Mouse (Mus musculus): Measurements from ENCODE around the gene Arhgap22. TPM values are rescaled to one million over a fixed set of nuclear protein-coding genes. Genes with fewer than 3 reads are reported as not detected.

Arhgap22 gene
- polyA plus RNA-seq, 1 experiment from 2014 or later = 4.9 TPM

DNA sequence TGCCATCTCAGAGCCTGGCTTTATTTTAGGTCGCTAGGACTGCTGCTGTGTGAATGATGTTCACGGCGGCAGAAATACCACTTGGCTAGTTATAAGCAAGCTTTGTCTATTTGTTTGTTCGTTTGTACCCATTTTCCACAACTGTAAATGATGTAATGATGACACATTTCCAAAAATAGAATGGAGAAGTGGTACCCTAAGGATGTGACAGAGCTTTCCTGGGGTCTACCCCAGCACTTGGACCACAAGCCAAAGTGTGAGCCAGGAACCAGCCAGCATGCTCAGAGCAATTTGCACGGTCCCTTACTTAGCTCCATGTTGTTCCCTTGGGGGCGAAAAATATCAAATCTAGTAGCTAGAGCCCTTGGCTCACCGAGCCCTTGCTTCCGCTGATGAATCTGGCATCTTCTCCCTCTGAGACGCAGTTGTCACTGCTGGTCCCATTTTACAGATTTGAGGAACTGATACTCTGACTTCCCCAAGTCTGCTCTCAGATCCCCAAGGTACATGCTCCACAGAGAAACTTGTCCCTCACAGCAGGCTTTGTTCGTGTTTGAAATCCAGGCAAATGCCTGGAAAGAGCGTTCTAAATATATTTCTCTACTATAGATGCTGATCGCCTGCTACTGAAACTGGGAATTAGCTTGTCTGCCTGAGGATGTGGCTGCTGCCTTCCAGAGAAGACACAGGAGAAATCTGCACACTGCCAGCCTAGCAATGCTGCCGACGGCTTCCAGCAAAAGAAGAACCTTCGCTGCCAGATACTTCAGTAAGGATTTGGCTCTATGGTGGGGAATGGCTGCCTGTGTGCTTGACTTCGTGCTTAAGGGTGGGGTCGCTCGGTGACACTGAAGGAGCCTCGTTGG, 2.8 kb downstream of the Arhgap22 start:
- DNase-seq (ENCODE audit: low spot score) = no peak
- Histone ChIP-seq H3K27me3 (replicated peaks; ENCODE audit: low read depth, poor library complexity, severe bottlenecking) (peaks cover 45% of the 10 kb centered on the region), H3K4me1 (peaks cover 17% of the 10 kb centered on the region), H3K9me3 (no peaks in the 10 kb centered on the region), H3K27ac (replicated peaks) (no peak overlapping the region), H3K36me3 (replicated peaks) (no peaks in the 10 kb centered on the region), H3K4me3 (no peak overlapping the region)
- WGBS = 88% methylated on average over 19 of the region's 19 CpGs

DNA sequence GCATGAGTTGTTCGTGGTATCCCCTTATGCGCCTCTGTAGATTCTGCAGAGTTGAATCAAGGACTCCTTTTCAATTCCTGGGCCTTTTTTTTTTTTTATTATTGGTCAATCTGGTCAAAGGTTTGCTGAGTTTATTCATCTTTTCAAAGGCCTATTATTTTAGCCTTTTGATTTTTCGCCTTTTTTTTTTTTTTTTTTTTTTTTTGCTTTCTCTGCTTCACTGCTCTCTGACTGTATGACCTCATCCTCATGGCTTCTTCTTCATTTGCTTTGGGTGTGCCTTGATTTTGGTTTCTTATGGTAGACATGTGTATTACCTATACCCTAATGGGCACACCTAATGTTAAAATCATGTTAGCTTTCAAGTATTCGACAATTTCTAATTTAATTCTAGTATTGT, 11.4 kb downstream of the Arhgap22 start:
- H3K9me3 ChIP-seq = no peaks in the 10 kb centered on the region
- H3K27ac ChIP-seq (replicated peaks) = no peak overlapping the region
- H3K36me3 ChIP-seq (replicated peaks) = no peaks in the 10 kb centered on the region
- 88% methylated on average over 4 of the region's 4 CpGs for WGBS
- H3K27me3 ChIP-seq (replicated peaks; ENCODE audit: low read depth, poor library complexity, severe bottlenecking) = no peaks in the 10 kb centered on the region
- H3K4me3 ChIP-seq = no peak overlapping the region
- H3K4me1 ChIP-seq = no peaks in the 10 kb centered on the region
- no peak for DNase-seq (ENCODE audit: low spot score)

DNA sequence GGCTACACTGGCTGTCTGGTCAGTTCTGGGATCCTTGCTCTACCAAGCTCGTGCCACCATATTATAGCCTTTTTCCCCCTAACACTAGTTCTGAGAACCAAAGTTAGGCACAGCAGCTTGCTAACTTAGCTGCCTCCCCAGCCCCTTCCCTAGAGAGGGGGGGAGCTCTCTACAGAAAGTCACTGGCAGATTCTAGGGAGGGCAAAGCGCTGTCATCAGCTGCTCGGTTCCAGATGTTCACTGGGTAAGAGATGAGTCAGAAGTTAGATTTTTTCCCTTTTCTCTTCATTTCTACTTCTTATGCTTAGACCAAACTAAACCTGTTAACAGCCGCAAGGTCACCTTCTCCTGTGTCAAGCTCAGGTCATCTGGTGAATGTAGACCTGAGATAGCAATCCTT, 16.8 kb downstream of the Arhgap22 start:
- H3K4me3 ChIP-seq = no peak overlapping the region
- H3K4me1 ChIP-seq = no peaks in the 10 kb centered on the region
- WGBS = 78% methylated on average over 4 of the region's 4 CpGs
- H3K9me3 ChIP-seq = no peaks in the 10 kb centered on the region
- H3K27me3 ChIP-seq (replicated peaks; ENCODE audit: low read depth, poor library complexity, severe bottlenecking) = no peaks in the 10 kb centered on the region
- H3K27ac ChIP-seq (replicated peaks) = no peak overlapping the region
- no peak for DNase-seq (ENCODE audit: low spot score)
- H3K36me3 ChIP-seq (replicated peaks) = no peaks in the 10 kb centered on the region

DNA sequence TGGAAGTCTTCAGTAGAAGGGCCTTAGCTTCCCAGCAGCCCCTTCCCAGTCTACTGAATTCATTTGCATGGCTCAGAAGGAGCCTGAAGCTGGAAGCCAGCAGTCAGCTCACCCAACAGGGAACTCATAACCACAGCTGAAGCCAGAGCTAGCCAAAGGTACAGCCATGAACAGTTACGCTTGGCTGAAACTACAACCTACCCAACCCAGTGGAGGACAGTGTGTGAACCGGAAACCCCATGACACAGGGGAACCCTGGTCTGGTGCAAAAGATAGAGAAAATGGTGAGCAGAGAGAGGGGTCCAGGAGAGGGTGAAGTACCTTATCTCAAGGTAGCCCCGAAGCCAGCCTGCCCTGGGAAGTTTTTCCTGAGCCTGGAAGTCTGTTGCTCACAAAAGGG, 17.5 kb downstream of the Arhgap22 start:
- Histone ChIP-seq H3K36me3 (replicated peaks) (no peaks in the 10 kb centered on the region), H3K4me3 (no peak overlapping the region), H3K27ac (replicated peaks) (no peak overlapping the region), H3K27me3 (replicated peaks; ENCODE audit: low read depth, poor library complexity, severe bottlenecking) (no peaks in the 10 kb centered on the region), H3K9me3 (no peaks in the 10 kb centered on the region), H3K4me1 (no peaks in the 10 kb centered on the region)
- 92% methylated on average over 3 of the region's 3 CpGs for WGBS
- DNase-seq (ENCODE audit: low spot score) = no peak

DNA sequence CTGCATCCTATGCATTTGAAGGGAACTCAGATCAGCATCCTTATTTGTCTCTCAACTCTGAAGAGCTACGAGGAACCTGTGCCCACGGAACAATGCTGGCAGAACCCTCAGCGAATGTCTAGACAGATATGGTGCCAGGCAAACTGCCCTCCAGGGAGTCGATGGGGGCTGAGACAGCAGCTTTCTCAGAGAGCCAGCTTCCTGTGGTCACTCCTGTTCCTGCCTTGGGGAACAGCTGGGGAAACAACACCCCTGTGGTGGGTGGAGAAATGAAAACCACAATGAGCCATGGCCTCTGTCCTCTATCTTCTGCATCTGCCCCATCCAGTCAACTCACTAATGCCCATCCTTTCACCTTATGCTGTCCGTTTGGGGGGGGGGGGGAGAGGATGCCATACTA, 18.2 kb downstream of the Arhgap22 start:
- no peaks in the 10 kb centered on the region for H3K36me3 ChIP-seq (replicated peaks)

DNA sequence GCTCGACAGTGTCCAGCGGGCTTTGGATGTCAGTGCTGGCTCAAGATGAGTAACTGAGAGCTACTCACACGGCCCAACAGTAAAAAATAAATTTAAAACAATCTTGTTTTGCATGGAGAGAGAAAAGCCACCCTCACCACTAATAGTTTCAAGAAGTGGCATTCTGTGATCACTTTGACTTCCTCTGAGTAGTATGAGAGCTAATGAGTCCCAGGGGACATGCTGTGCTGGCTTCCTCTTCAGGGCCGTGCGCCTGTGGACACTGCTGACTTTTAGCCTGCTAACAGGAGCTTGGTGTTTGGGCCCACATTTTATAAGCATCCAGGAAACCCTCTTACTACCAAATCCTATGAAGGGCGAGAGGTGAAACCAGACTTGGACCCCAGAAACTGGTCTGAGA, 21.8 kb downstream of the Arhgap22 start:
- DNase-seq (ENCODE audit: low spot score) = no peak
- 71% methylated on average over 6 of the region's 6 CpGs for WGBS
- peaks cover 8% of the 10 kb centered on the region for H3K4me1 ChIP-seq
- no peak overlapping the region for H3K27ac ChIP-seq (replicated peaks)
- no peaks in the 10 kb centered on the region for H3K27me3 ChIP-seq (replicated peaks; ENCODE audit: low read depth, poor library complexity, severe bottlenecking)
- no peaks in the 10 kb centered on the region for H3K9me3 ChIP-seq
- H3K4me3 ChIP-seq = no peak overlapping the region
- no peaks in the 10 kb centered on the region for H3K36me3 ChIP-seq (replicated peaks)

More for the DNA sequence above, 18.2 kb downstream of the Arhgap22 start:
- DNase-seq (ENCODE audit: low spot score) = no peak
- Histone ChIP-seq H3K4me1 (peaks cover 2% of the 10 kb centered on the region), H3K27me3 (replicated peaks; ENCODE audit: low read depth, poor library complexity, severe bottlenecking) (no peaks in the 10 kb centered on the region), H3K4me3 (no peak overlapping the region), H3K27ac (replicated peaks) (no peak overlapping the region), H3K9me3 (no peaks in the 10 kb centered on the region)
- WGBS = 77% methylated on average over 5 of the region's 5 CpGs

DNA sequence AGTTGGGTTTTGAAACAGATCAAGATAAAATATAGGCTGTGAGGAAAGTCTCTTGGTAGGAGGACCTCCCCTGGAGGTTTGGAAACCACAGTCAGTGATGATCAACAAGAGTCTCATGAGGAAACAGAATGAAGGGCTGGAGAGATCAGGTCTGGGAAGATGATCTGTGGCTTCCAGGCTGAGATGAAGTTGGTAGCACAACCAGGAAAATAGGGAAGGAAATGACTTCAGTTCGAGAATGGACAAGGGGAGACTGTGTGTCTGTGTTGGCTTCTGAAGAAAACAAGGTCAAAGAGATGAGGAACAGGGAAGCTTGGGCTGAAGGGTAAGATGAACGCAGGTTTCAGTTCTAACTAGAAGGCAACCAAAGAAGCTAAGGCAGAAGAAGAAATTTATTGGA, 26.6 kb downstream of the Arhgap22 start:
- no peaks in the 10 kb centered on the region for H3K9me3 ChIP-seq

DNA sequence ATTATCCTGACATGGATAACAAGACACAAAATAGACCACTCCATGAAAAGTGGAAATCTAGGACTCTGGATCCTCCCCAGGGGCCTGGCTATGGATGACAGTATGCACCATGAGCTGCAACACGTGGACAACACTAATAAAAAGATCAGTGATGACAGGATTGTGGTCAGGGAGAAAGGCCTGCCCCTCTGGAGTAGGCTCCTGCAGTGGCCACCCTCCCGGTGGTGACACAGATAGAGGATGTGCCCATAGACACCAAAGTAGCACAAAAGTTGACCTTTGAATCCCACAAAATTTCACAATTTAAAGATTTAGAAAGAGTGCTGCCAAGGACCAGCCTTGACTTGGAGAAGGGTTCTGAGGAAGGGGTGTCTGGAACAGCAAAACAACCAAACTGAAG, 29.4 kb downstream of the Arhgap22 start:
- peaks cover 25% of the 10 kb centered on the region for H3K4me1 ChIP-seq
- H3K27me3 ChIP-seq (replicated peaks; ENCODE audit: low read depth, poor library complexity, severe bottlenecking) = peaks cover 8% of the 10 kb centered on the region; the same call in 1 of the 2 replicates
- no peaks in the 10 kb centered on the region for H3K9me3 ChIP-seq
- no peak for DNase-seq (ENCODE audit: low spot score)
- H3K36me3 ChIP-seq (replicated peaks) = no peaks in the 10 kb centered on the region
- no peak overlapping the region for H3K4me3 ChIP-seq
- H3K27ac ChIP-seq (replicated peaks) = no peak overlapping the region
- 63% methylated on average over 2 of the region's 2 CpGs for WGBS

More for the DNA sequence above, 26.6 kb downstream of the Arhgap22 start:
- 77% methylated on average over 2 of the region's 2 CpGs for WGBS
- Histone ChIP-seq H3K27me3 (replicated peaks; ENCODE audit: low read depth, poor library complexity, severe bottlenecking) (no peaks in the 10 kb centered on the region), H3K36me3 (replicated peaks) (no peaks in the 10 kb centered on the region), H3K27ac (replicated peaks) (no peak overlapping the region), H3K4me3 (no peak overlapping the region), H3K4me1 (peaks cover 10% of the 10 kb centered on the region)
- no peak for DNase-seq (ENCODE audit: low spot score)

DNA sequence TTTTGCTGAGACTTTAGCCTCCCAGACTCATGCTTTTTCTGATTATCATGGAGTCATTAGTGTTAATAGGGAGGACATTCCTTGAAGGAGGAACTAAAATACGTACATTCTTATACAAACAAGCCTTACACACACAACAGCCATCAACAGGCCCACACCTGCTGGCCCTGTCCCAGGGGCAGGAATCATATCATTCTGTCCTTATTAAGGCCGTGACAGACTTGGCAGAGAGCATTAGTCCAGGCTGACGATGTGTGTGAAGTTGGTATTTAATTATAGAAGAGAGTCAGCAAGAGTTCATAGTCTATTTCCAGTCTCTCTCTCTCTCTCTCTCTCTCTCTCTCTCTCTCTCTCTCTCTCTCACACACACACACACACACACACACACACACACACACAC, 30.7 kb downstream of the Arhgap22 start:
- no peaks in the 10 kb centered on the region for H3K9me3 ChIP-seq
- WGBS = 73% methylated on average over 3 of the region's 3 CpGs
- no peaks in the 10 kb centered on the region for H3K36me3 ChIP-seq (replicated peaks)
- no peak for DNase-seq (ENCODE audit: low spot score)
- no peak overlapping the region for H3K27ac ChIP-seq (replicated peaks)
- no peak overlapping the region for H3K4me3 ChIP-seq
- peaks cover 25% of the 10 kb centered on the region for H3K4me1 ChIP-seq
- H3K27me3 ChIP-seq (replicated peaks; ENCODE audit: low read depth, poor library complexity, severe bottlenecking) = peaks cover 18% of the 10 kb centered on the region

DNA sequence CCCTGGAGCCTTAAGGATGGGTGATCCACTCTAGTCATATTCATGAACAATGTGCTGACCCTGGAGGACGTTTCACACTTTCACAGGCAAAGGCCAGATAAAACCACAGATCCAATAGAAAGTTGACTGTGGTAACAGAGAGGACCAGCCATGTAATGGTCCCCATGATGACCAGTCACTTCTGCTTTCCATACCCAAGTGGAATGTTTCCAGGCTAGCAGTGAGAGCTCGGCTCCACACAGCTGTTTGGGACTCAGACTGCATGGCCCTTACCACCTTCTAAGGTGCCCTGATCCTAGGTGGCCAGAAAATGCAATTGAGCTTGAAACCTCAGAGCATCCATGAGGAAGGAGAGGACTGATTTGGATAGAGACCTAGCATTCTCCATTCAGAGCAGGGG, 31.1 kb downstream of the Arhgap22 start:
- no peak for DNase-seq (ENCODE audit: low spot score)
- Histone ChIP-seq H3K27me3 (replicated peaks; ENCODE audit: low read depth, poor library complexity, severe bottlenecking) (peaks cover 22% of the 10 kb centered on the region), H3K27ac (replicated peaks) (no peak overlapping the region), H3K36me3 (replicated peaks) (no peaks in the 10 kb centered on the region), H3K4me1 (peaks cover 26% of the 10 kb centered on the region), H3K9me3 (no peaks in the 10 kb centered on the region), H3K4me3 (no peak overlapping the region)
- 82% methylated on average over 2 of the region's 2 CpGs for WGBS

DNA sequence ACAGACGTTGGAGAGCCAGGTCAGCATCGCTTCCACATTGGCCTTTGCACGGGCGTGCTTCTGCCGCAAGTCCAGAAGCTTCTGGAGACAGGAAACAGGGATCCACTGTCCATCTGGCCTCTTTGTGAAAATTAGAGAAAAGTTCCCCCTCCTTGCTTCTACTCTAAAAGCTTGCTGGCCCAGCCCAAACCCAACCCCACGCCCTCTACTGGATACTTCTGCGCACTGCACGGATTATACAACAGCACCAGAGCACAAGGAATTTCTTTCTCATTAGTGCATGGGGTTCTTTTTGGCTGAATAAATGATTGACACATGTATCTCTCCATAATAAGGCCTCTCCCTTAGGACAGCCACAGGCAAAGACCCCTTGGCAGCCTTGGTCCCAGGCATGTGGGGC, 32.6 kb downstream of the Arhgap22 start:
- Histone ChIP-seq H3K4me1 (peaks cover 42% of the 10 kb centered on the region), H3K4me3 (no peak overlapping the region), H3K9me3 (no peaks in the 10 kb centered on the region), H3K27me3 (replicated peaks; ENCODE audit: low read depth, poor library complexity, severe bottlenecking) (peaks cover 37% of the 10 kb centered on the region), H3K36me3 (replicated peaks) (no peaks in the 10 kb centered on the region), H3K27ac (replicated peaks) (no peak overlapping the region)
- 23% methylated on average over 8 of the region's 8 CpGs for WGBS
- DNase-seq (ENCODE audit: low spot score) = peak; percentile 49

DNA sequence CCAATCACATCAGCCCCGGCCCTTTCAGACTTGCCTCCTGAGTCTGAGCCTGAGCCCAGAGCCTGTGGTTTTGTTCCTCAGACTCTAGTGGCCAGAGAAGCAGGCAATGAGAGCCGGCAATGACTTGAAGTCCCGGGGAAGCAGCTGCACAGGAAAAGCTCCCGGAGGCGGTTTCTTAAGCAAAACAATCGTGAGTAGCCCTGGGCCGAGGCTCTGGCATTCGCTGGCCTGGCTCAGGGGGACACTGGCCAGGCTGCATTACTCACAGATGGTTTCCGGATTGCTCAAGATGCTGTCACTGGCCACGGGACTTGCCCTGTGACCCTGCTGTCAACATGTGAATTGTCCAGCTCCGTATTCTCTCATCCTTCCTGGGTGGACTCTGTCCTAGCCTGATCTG, 33.8 kb downstream of the Arhgap22 start:
- Histone ChIP-seq H3K27me3 (replicated peaks; ENCODE audit: low read depth, poor library complexity, severe bottlenecking) (peaks cover 48% of the 10 kb centered on the region), H3K4me1 (peaks cover 43% of the 10 kb centered on the region), H3K27ac (replicated peaks) (0 out of 2 replicates have a peak overlapping the region, but pooled peaks have one; percentile 24), H3K9me3 (no peaks in the 10 kb centered on the region), H3K4me3 (no peak overlapping the region), H3K36me3 (replicated peaks) (no peaks in the 10 kb centered on the region)
- 19% methylated on average over 11 of the region's 11 CpGs for WGBS
- peak; percentile 50 for DNase-seq (ENCODE audit: low spot score)

DNA sequence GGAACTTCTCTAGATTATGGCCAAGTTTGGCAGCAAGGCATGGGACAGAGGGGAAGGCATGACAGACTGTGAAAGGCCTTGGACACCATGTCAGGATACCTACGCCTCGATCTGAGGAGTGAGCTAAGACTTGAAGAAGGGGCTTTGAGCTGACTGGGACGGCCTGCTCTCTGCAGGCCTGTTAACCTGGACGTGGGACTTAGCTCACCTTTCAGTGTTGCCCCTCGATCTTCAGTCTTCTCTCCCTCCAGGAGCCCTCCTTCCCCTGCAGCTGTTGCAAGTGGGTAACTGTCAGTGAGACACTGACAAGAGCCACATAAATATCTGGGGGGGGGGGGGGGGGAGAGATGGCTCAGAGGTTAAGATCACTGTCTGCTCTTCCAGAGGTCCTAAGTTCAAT, 34.9 kb downstream of the Arhgap22 start:
- no peak overlapping the region for H3K27ac ChIP-seq (replicated peaks)
- no peaks in the 10 kb centered on the region for H3K9me3 ChIP-seq
- peaks cover 57% of the 10 kb centered on the region for H3K27me3 ChIP-seq (replicated peaks; ENCODE audit: low read depth, poor library complexity, severe bottlenecking)
- H3K4me3 ChIP-seq = no peak overlapping the region
- H3K36me3 ChIP-seq (replicated peaks) = no peaks in the 10 kb centered on the region
- H3K4me1 ChIP-seq = peaks cover 43% of the 10 kb centered on the region
- DNase-seq (ENCODE audit: low spot score) = no peak
- 85% methylated on average over 5 of the region's 5 CpGs for WGBS

All from embryonic facial prominence, embryonic 10.5 days (tissue).